In the genomic region with DNA sequence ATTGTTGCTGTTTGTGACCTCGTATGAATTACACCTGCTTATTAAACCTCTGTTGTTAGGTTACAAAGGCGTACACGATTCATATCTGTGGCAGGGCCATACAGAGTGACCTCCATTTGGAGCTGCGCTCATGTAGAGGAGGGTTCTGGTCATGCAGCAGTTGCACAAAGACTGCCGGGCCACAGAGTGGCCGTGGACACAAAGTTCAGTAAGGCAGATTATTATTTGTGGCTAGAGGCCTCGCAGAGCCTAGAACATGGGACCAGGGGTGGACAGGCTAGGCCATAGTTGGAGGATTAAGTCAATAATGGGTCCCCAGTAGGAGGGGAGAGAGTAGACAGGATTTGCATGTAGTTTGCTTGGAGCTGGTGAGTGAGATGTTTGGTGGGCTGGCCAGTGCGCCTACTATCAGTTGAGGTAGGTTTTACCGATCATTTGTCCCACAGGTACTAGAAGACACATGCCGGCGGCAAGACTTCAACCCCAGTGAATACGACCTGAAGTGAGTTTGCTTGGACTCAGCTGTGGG, we compare ENCODE assay signal across 8 mouse cellular contexts. TPM values are rescaled to one million over a fixed set of nuclear protein-coding genes. Genes with fewer than 3 reads are reported as not detected.
A peak's percentile ranks its signal among the peaks of the same experiment; 100 is the strongest.
DNase-seq lines count a peak whose midpoint lies in the region; ATAC-seq and TF ChIP-seq lines count a peak whose summit lies in the region.

No protein-coding gene starts in this region.

- intact Hi-C loops in heart, postnatal 36 days (cut with DNase I): loop anchor here (5.0 kb wide), 2 partner anchors 46 to 181 kb away; partner anchors contain the start of genes Sirt7 and Slc25a10

- peak overlapping the region; percentile 75 for H3K4me2 ChIP-seq in heart, postnatal 0 days (ENCODE audit: low read depth, low read length)
- peak overlapping the region; percentile 82 for H3K4me2 ChIP-seq in midbrain, embryonic 11.5 days

- TF ChIP-seq EP300 in heart, postnatal 0 days (IDR thresholded peaks at IDR 0.05; ENCODE audit: low read depth): no peak
- no peak for TF ChIP-seq EP300 in MEL (IDR thresholded peaks at IDR 0.05; ENCODE audit: low read depth in 1 of 2, low read length in 2 of 2)

- peaks cover 5% of the 10 kb centered on the region; the same call in 1 of the 2 replicates for H3K79me2 ChIP-seq in MEL (ENCODE audit: control insufficient read depth, insufficient read depth, low read length, poor library complexity)

- DNase-seq in heart, postnatal 0 days (ENCODE audit: low spot score): no peak
- DNase-seq in heart, postnatal 36 days: no peak
- DNase-seq in MEL (ENCODE audit: low read depth, low spot score): no peak
- DNase-seq in hindbrain, embryonic 10.5 days (ENCODE audit: low spot score): no peak
- DNase-seq in midbrain, embryonic 11.5 days (ENCODE audit: low spot score, missing footprints): no peak
- DNase-seq in urinary bladder, adult 18-20 months (ENCODE audit: low spot score in 2 of 2): no peak
- DNase-seq in layer of hippocampus, postnatal 36 days: no peak
- no peak for DNase-seq in frontal cortex, postnatal 14 days (ENCODE audit: low spot score in 2 of 2)

- peak overlapping the region; percentile 87 for H3K27ac ChIP-seq in heart, postnatal 0 days (ENCODE audit: low read depth)
- H3K27ac ChIP-seq in MEL (ENCODE audit: control insufficient read depth, low read depth, low read length): peak overlapping the region; percentile 70
- H3K27ac ChIP-seq in hindbrain, embryonic 10.5 days: peak overlapping the region; percentile 99
- peak overlapping the region; percentile 44 for H3K27ac ChIP-seq in midbrain, embryonic 11.5 days (ENCODE audit: low read depth, low read length)

- peak overlapping the region; percentile 92 for H3K4me3 ChIP-seq in heart, postnatal 0 days (ENCODE audit: low read depth, low read length)
- H3K4me3 ChIP-seq in MEL (ENCODE audit: control insufficient read depth in 1 of 2, insufficient read depth in 1 of 2, low read depth in 2 of 2, low read length in 2 of 2): peak overlapping the region; percentile 68 to 70
- H3K4me3 ChIP-seq in hindbrain, embryonic 10.5 days: peak overlapping the region; percentile 79
- H3K4me3 ChIP-seq in midbrain, embryonic 11.5 days (ENCODE audit: low read depth, low read length): peak overlapping the region; percentile 69

- TF ChIP-seq CTCF in heart, postnatal 0 days (IDR thresholded peaks at IDR 0.05; ENCODE audit: low read depth): no peak
- TF ChIP-seq CTCF in MEL (IDR thresholded peaks at IDR 0.05 in 2 of 3, conservative IDR thresholded peaks at IDR 0.05 in 1 of 3; ENCODE audit: control insufficient read depth in 1 of 3, insufficient read depth in 1 of 3, low read depth in 2 of 3, low read length in 3 of 3, poor library complexity in 1 of 3, severe bottlenecking in 1 of 3): no peak

- no peak; a peak in 1 of 4 replicates for TF ChIP-seq POLR2A in MEL (IDR thresholded peaks at IDR 0.05; ENCODE audit: control insufficient read depth in 1 of 2, insufficient read depth in 1 of 2, low read depth in 1 of 2, low read length in 2 of 2, poor library complexity in 1 of 2)

- peak overlapping the region; percentile 72 for H3K9ac ChIP-seq in heart, postnatal 0 days (replicated peaks; ENCODE audit: low read depth, low read length)
- peak overlapping the region; percentile 80 for H3K9ac ChIP-seq in MEL (ENCODE audit: control insufficient read depth, low read depth, low read length, poor library complexity, severe bottlenecking)
- peak overlapping the region; percentile 89 for H3K9ac ChIP-seq in midbrain, embryonic 11.5 days (ENCODE audit: low read length)

- TF ChIP-seq RAD21 in MEL (IDR thresholded peaks at IDR 0.05; ENCODE audit: low read depth, low read length): no peak

- H3K36me3 ChIP-seq in heart, postnatal 0 days (replicated peaks; ENCODE audit: control insufficient read depth, insufficient read depth, low read length): peaks cover 23% of the 10 kb centered on the region
- peaks cover 0 to 11% of the 10 kb centered on the region in 2 experiments; a peak in 2 of 4 replicates for H3K36me3 ChIP-seq in MEL (ENCODE audit: control insufficient read depth in 1 of 2, insufficient read depth in 2 of 2, low read length in 2 of 2)
- peaks cover 38% of the 10 kb centered on the region for H3K36me3 ChIP-seq in hindbrain, embryonic 10.5 days
- 0 out of 2 replicates have a peak, but pooled peaks cover 6% of the 10 kb centered on the region for H3K36me3 ChIP-seq in midbrain, embryonic 11.5 days (ENCODE audit: control insufficient read depth, insufficient read depth, low read length)

- peaks cover 12% of the 10 kb centered on the region for H3K4me1 ChIP-seq in heart, postnatal 0 days (ENCODE audit: control insufficient read depth, insufficient read depth)
- peaks cover 0 to 11% of the 10 kb centered on the region in 2 experiments; a peak in 2 of 4 replicates for H3K4me1 ChIP-seq in MEL (ENCODE audit: control insufficient read depth in 1 of 2, insufficient read depth in 2 of 2, low read length in 2 of 2)
- H3K4me1 ChIP-seq in hindbrain, embryonic 10.5 days (replicated peaks): peaks cover 28% of the 10 kb centered on the region
- H3K4me1 ChIP-seq in midbrain, embryonic 11.5 days (ENCODE audit: control insufficient read depth, insufficient read depth, low read length): peaks cover 7% of the 10 kb centered on the region; the same call in 1 of the 2 replicates

- no peaks in the 10 kb centered on the region for H3K27me3 ChIP-seq in heart, postnatal 0 days (ENCODE audit: control insufficient read depth, insufficient read depth, low read length)
- no peaks in the 10 kb centered on the region for H3K27me3 ChIP-seq in MEL (ENCODE audit: control insufficient read depth in 1 of 2, insufficient read depth in 2 of 2, low read length in 2 of 2)
- H3K27me3 ChIP-seq in hindbrain, embryonic 10.5 days (ENCODE audit: insufficient read depth, poor library complexity, severe bottlenecking): no peaks in the 10 kb centered on the region
- H3K27me3 ChIP-seq in midbrain, embryonic 11.5 days (ENCODE audit: control insufficient read depth, insufficient read depth, low read length): no peaks in the 10 kb centered on the region

- no peaks in the 10 kb centered on the region for H3K9me3 ChIP-seq in heart, postnatal 0 days (replicated peaks; ENCODE audit: control insufficient read depth, low read length)
- H3K9me3 ChIP-seq in MEL (replicated peaks; ENCODE audit: insufficient read depth, low read length): no peaks in the 10 kb centered on the region
- H3K9me3 ChIP-seq in hindbrain, embryonic 10.5 days: no peaks in the 10 kb centered on the region
- H3K9me3 ChIP-seq in midbrain, embryonic 11.5 days (ENCODE audit: control insufficient read depth, low read length): no peaks in the 10 kb centered on the region

- WGBS in heart, postnatal 0 days: 33% methylated on average over 12 of the region's 12 CpGs
- WGBS in hindbrain, embryonic 10.5 days: 40% methylated on average over 12 of the region's 12 CpGs
- 39% methylated on average over 12 of the region's 12 CpGs for WGBS in midbrain, embryonic 11.5 days

- peak; percentile 3; the same call in 1 of the 2 replicates for ATAC-seq in heart, postnatal 0 days (ENCODE audit: insufficient read depth, low read depth)
- peak; percentile 48; the same call in 1 of the 2 replicates for ATAC-seq in midbrain, embryonic 11.5 days (ENCODE audit: low FRiP score)

RNA-seq across cellular contexts. Expression of gene Aspscr1, which starts 0.9 kb away (rescaled TPM):
- total RNA-seq in heart, postnatal 0 days (2014; rRNA removed; ENCODE audit: low replicate concordance): 88.8 and 146 TPM in 2 replicates
- polyA plus RNA-seq in heart, postnatal 0 days (2015; fragmentation: Nextera tagmentation; extraction: Ambion mirVana): 86.3 and 87.9 TPM in 2 replicates
- 10 to 100 TPM; 42.2 to 43.0 TPM for total RNA-seq in heart, postnatal 36 days (2021)
- total RNA-seq in MEL (2012; rRNA removed): 31.9 and 36.2 TPM in 2 replicates
- polyA plus RNA-seq in MEL (2012; ENCODE audit: insufficient read depth in 1 of 2, insufficient read length in 2 of 2, low read depth in 1 of 2, low replicate concordance in 2 of 2, missing spikeins in 1 of 2): 10 to 100 TPM in 1 of 2 experiments, not detected in 1; 72.5 TPM
- polyA plus RNA-seq in hindbrain, embryonic 10.5 days (2016; fragmentation: Nextera tagmentation; extraction: Ambion mirVana): 147 and 178 TPM in 2 replicates
- polyA plus RNA-seq in midbrain, embryonic 11.5 days (2014; fragmentation: Nextera tagmentation; extraction: Ambion mirVana): 101 and 113 TPM in 2 replicates
- total RNA-seq in layer of hippocampus, postnatal 36 days (2021): 10 to 100 TPM; 45.6 to 47.6 TPM

RNA-seq across cellular contexts. Expression of gene Notum, which starts 12.7 kb away (rescaled TPM):
- 0.27 TPM in 1 of 2 replicates, not detected in the other for total RNA-seq in heart, postnatal 0 days (2014; rRNA removed; ENCODE audit: low replicate concordance)
- polyA plus RNA-seq in heart, postnatal 0 days (2015; fragmentation: Nextera tagmentation; extraction: Ambion mirVana): 0.08 and 0.16 TPM in 2 replicates
- not detected for total RNA-seq in heart, postnatal 36 days (2021)
- total RNA-seq in MEL (2012; rRNA removed): not detected in 2 replicates
- polyA plus RNA-seq in MEL (2012; ENCODE audit: insufficient read depth in 1 of 2, insufficient read length in 2 of 2, low read depth in 1 of 2, low replicate concordance in 2 of 2, missing spikeins in 1 of 2): not detected
- 2.3 and 4.3 TPM in 2 replicates for polyA plus RNA-seq in hindbrain, embryonic 10.5 days (2016; fragmentation: Nextera tagmentation; extraction: Ambion mirVana)
- polyA plus RNA-seq in midbrain, embryonic 11.5 days (2014; fragmentation: Nextera tagmentation; extraction: Ambion mirVana): 0.90 and 1.4 TPM in 2 replicates
- 1 to 10 TPM; 3.6 to 3.7 TPM for total RNA-seq in layer of hippocampus, postnatal 36 days (2021)

RNA-seq across cellular contexts. Expression of gene Myadml2, which starts 25.7 kb away (rescaled TPM):
- total RNA-seq in heart, postnatal 0 days (2014; rRNA removed; ENCODE audit: low replicate concordance): 27.8 and 29.3 TPM in 2 replicates
- 32.7 and 33.5 TPM in 2 replicates for polyA plus RNA-seq in heart, postnatal 0 days (2015; fragmentation: Nextera tagmentation; extraction: Ambion mirVana)
- 10 to 100 TPM; 76.1 to 78.1 TPM for total RNA-seq in heart, postnatal 36 days (2021)
- total RNA-seq in MEL (2012; rRNA removed): not detected in 2 replicates
- not detected for polyA plus RNA-seq in MEL (2012; ENCODE audit: insufficient read depth in 1 of 2, insufficient read length in 2 of 2, low read depth in 1 of 2, low replicate concordance in 2 of 2, missing spikeins in 1 of 2)
- not detected in 2 replicates for polyA plus RNA-seq in hindbrain, embryonic 10.5 days (2016; fragmentation: Nextera tagmentation; extraction: Ambion mirVana)
- polyA plus RNA-seq in midbrain, embryonic 11.5 days (2014; fragmentation: Nextera tagmentation; extraction: Ambion mirVana): 0.36 and 0.57 TPM in 2 replicates
- 1 to 10 TPM; 4.2 to 4.4 TPM for total RNA-seq in layer of hippocampus, postnatal 36 days (2021)

RNA-seq across cellular contexts. Expression of gene Pycr1, which starts 30.1 kb away (rescaled TPM):
- 2.1 and 5.8 TPM in 2 replicates for total RNA-seq in heart, postnatal 0 days (2014; rRNA removed; ENCODE audit: low replicate concordance)
- 6.3 and 6.5 TPM in 2 replicates for polyA plus RNA-seq in heart, postnatal 0 days (2015; fragmentation: Nextera tagmentation; extraction: Ambion mirVana)
- total RNA-seq in heart, postnatal 36 days (2021): 1 to 10 TPM; 1.2 to 1.3 TPM
- 2.6 and 7.1 TPM in 2 replicates for total RNA-seq in MEL (2012; rRNA removed)
- polyA plus RNA-seq in MEL (2012; ENCODE audit: insufficient read depth in 1 of 2, insufficient read length in 2 of 2, low read depth in 1 of 2, low replicate concordance in 2 of 2, missing spikeins in 1 of 2): 10 to 100 TPM in 1 of 2 experiments, not detected in 1; 15.3 TPM
- 37.6 and 38.7 TPM in 2 replicates for polyA plus RNA-seq in hindbrain, embryonic 10.5 days (2016; fragmentation: Nextera tagmentation; extraction: Ambion mirVana)
- 32.4 and 32.8 TPM in 2 replicates for polyA plus RNA-seq in midbrain, embryonic 11.5 days (2014; fragmentation: Nextera tagmentation; extraction: Ambion mirVana)
- 1 to 10 TPM; 1.8 to 2.1 TPM for total RNA-seq in layer of hippocampus, postnatal 36 days (2021)

RNA-seq across cellular contexts. Expression of gene Cenpx, which starts 39.9 kb away (rescaled TPM):
- total RNA-seq in heart, postnatal 0 days (2014; rRNA removed; ENCODE audit: low replicate concordance): 68.7 and 115 TPM in 2 replicates
- 102 and 114 TPM in 2 replicates for polyA plus RNA-seq in heart, postnatal 0 days (2015; fragmentation: Nextera tagmentation; extraction: Ambion mirVana)
- 10 to 100 TPM; 33.1 to 38.3 TPM for total RNA-seq in heart, postnatal 36 days (2021)
- 140 and 141 TPM in 2 replicates for total RNA-seq in MEL (2012; rRNA removed)
- polyA plus RNA-seq in MEL (2012; ENCODE audit: insufficient read depth in 1 of 2, insufficient read length in 2 of 2, low read depth in 1 of 2, low replicate concordance in 2 of 2, missing spikeins in 1 of 2): 100 to 1,000 TPM in 1 of 2 experiments, not detected in 1; 206 TPM
- 129 and 137 TPM in 2 replicates for polyA plus RNA-seq in hindbrain, embryonic 10.5 days (2016; fragmentation: Nextera tagmentation; extraction: Ambion mirVana)
- polyA plus RNA-seq in midbrain, embryonic 11.5 days (2014; fragmentation: Nextera tagmentation; extraction: Ambion mirVana): 119 and 131 TPM in 2 replicates
- 10 to 100 TPM; 15.5 to 15.7 TPM for total RNA-seq in layer of hippocampus, postnatal 36 days (2021)

Comparison
In these comparisons a context has a peak if more than half of its experiments do, and no peak if none do; other contexts are left out.
1. H3K27ac ChIP-seq: peak in every context shown above with its lines; median percentile 99 in hindbrain, embryonic 10.5 days; 87 in heart, postnatal 0 days; 70 in MEL; 44 in midbrain, embryonic 11.5 days.